Mouse (Mus musculus): Measurements from ENCODE around the gene Trim11. TPM values are rescaled to one million over a fixed set of nuclear protein-coding genes. Genes with fewer than 3 reads are reported as not detected.

Gene Trim11
- polyA plus RNA-seq, 1 experiment, result 3.8 TPM

DNA sequence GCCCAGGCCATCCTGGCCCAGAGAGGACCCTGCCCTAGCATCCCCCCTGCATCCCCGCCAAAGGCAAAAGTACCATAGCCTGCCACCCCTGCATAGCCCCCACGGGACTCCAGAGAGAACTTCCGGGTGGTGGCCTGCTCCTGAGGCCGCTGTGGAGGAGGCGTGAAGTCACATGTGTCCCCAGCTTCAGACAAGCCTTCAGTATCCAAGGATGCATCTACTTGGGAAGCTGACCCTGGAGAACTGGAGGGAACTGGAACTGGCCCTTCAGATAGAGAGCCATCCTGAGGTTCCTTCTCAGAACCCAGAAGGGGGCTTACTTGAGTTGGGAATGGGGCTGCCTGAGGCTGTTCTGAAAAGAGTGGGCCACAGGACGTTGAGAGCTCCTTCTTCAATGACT, 21.9 kb downstream of the Trim11 start:
- no peaks in the 10 kb centered on the region for H3K4me1 ChIP-seq (ENCODE audit: control insufficient read depth, insufficient read depth, insufficient read length, low read length)
- H3K4me3 ChIP-seq (ENCODE audit: insufficient read depth, low read depth, low read length), result no peak overlapping the region
- no peak overlapping the region for H3K27ac ChIP-seq (replicated peaks; ENCODE audit: low read depth, low read length)

GRCm38 (mm10) chr11:59000635-59001034, 22.7 kb downstream of the Trim11 start:
- H3K4me3 ChIP-seq (ENCODE audit: insufficient read depth, low read depth, low read length), result no peak overlapping the region
- H3K27ac ChIP-seq (replicated peaks; ENCODE audit: low read depth, low read length), result no peak overlapping the region
- no peaks in the 10 kb centered on the region for H3K4me1 ChIP-seq (ENCODE audit: control insufficient read depth, insufficient read depth, insufficient read length, low read length)

- H3K4me3 ChIP-seq (ENCODE audit: insufficient read depth, low read depth, low read length), result no peak overlapping the region
- H3K27ac ChIP-seq (replicated peaks; ENCODE audit: low read depth, low read length), result no peak overlapping the region
- H3K4me1 ChIP-seq (ENCODE audit: control insufficient read depth, insufficient read depth, insufficient read length, low read length), result no peaks in the 10 kb centered on the region
Observed at GRCm38 (mm10) chr11:59002327-59003079, 24.6 kb downstream of the Trim11 start.

DNA sequence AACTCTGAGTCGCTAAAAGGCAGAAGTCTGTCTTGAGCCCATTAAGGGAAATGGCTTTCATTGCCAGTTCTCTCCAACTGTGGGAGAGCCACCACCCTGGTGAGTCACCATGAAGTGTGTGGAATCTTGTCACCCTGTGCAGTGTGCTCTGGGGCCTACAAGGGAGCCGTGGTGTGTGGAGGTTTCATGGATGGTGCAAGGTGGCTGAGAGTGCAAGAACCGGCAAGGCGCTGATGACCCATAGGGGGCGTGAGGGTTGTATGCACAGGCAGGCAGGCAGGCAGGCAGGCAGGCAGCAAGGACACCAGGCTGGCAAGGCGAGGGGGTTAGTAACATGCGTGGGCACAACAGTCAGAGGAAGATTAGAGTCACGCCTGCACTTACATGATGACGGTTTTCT, 37.2 kb downstream of the Trim11 start:
- Histone ChIP-seq H3K4me3 (ENCODE audit: insufficient read depth, low read depth, low read length) (no peak overlapping the region), H3K27ac (replicated peaks; ENCODE audit: low read depth, low read length) (no peak overlapping the region), H3K4me1 (ENCODE audit: control insufficient read depth, insufficient read depth, insufficient read length, low read length) (no peaks in the 10 kb centered on the region)

DNA sequence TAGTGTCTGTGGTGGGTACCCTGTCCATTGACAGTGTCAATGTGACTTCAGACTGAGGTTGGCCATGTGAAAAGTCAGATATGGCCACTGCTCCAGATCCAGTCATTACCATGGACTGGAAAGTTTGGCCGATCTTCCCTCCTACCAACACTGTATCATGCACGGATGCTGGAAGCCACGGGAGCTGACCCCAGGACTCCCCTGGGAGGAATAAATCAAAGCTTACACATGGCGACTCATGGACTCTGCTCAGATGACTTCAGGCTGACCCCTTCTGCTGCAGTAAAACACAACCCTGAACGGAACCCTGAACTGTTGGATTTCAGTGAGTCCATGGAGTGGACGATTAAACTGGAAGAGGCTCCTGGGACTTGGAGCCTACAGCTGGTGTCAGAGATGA, 48.5 kb downstream of the Trim11 start:
- no peak overlapping the region for H3K27ac ChIP-seq (replicated peaks; ENCODE audit: low read depth, low read length)
- H3K4me3 ChIP-seq (ENCODE audit: insufficient read depth, low read depth, low read length), result no peak overlapping the region
- H3K4me1 ChIP-seq (ENCODE audit: control insufficient read depth, insufficient read depth, insufficient read length, low read length), result no peaks in the 10 kb centered on the region

DNA sequence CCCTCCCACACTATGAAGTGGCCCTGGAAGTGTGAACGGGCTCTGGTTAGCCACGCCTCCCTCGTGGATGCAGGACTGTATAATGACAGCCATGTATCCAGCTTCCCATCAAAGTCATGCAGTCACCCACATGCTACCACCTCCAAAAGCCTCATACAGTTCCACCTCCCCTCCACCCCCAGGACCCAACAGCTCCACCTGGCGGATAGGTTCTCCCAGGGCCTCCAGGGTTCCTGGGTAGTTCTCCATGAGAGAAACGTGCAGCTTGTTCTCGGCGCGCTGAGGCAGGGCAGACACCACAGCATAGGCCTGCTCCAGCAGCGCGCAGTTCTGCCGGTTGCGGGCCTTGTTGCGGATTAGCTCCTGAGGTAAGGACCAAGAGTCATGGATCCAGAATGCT, 51.1 kb downstream of the Trim11 start:
- no peak overlapping the region for H3K4me3 ChIP-seq (ENCODE audit: insufficient read depth, low read depth, low read length)
- H3K4me1 ChIP-seq (ENCODE audit: control insufficient read depth, insufficient read depth, insufficient read length, low read length), result no peaks in the 10 kb centered on the region

More for the DNA sequence above, 51.1 kb downstream of the Trim11 start:
- H3K27ac ChIP-seq (replicated peaks; ENCODE audit: low read depth, low read length), result no peak overlapping the region

Other genes with a start within 250 kb of the Trim11 start
- not detected in 2 replicates for gene Olfr317, start 238.9 kb upstream of the Trim11 start, polyA plus RNA-seq (2012; ENCODE audit: insufficient read depth, insufficient read length, missing spikeins)
- gene Olfr316, start 225.4 kb upstream of the Trim11 start, polyA plus RNA-seq (2012; ENCODE audit: insufficient read depth, insufficient read length, missing spikeins), result not detected in 2 replicates
- not detected in 2 replicates for gene Olfr315, start 204.9 kb upstream of the Trim11 start, polyA plus RNA-seq (2012; ENCODE audit: insufficient read depth, insufficient read length, missing spikeins)
- not detected in 2 replicates for gene Olfr314, start 195.1 kb upstream of the Trim11 start, polyA plus RNA-seq (2012; ENCODE audit: insufficient read depth, insufficient read length, missing spikeins)
- gene Fam183b, start 176.1 kb upstream of the Trim11 start, polyA plus RNA-seq (2012; ENCODE audit: insufficient read depth, insufficient read length, missing spikeins), result not detected in 2 replicates
- not detected in 2 replicates for gene Olfr313, start 163.1 kb upstream of the Trim11 start, polyA plus RNA-seq (2012; ENCODE audit: insufficient read depth, insufficient read length, missing spikeins)
- not detected in 2 replicates for gene Olfr312, start 148.9 kb upstream of the Trim11 start, polyA plus RNA-seq (2012; ENCODE audit: insufficient read depth, insufficient read length, missing spikeins)
- not detected in 2 replicates for gene Olfr311, start 138.8 kb upstream of the Trim11 start, polyA plus RNA-seq (2012; ENCODE audit: insufficient read depth, insufficient read length, missing spikeins)
- gene Gm12258, start 130.9 kb upstream of the Trim11 start, polyA plus RNA-seq (2012; ENCODE audit: insufficient read depth, insufficient read length, missing spikeins), result 0.44 and 0.96 TPM in 2 replicates
- 2.5 and 4.8 TPM in 2 replicates for gene 2810021J22Rik, start 110.9 kb upstream of the Trim11 start, polyA plus RNA-seq (2012; ENCODE audit: insufficient read depth, insufficient read length, missing spikeins)
- gene Zfp39, start 73.9 kb upstream of the Trim11 start, polyA plus RNA-seq (2012; ENCODE audit: insufficient read depth, insufficient read length, missing spikeins), result 1.8 and 2.0 TPM in 2 replicates
- gene Btnl10, start 60.2 kb upstream of the Trim11 start, polyA plus RNA-seq (2012; ENCODE audit: insufficient read depth, insufficient read length, missing spikeins), result not detected in 2 replicates
- gene Rnf187, start 39.2 kb upstream of the Trim11 start, polyA plus RNA-seq (2012; ENCODE audit: insufficient read depth, insufficient read length, missing spikeins), result 76.4 and 79.9 TPM in 2 replicates
- not detected in 2 replicates for gene Hist3h2ba, start 29.2 kb upstream of the Trim11 start, polyA plus RNA-seq (2012; ENCODE audit: insufficient read depth, insufficient read length, missing spikeins)
- gene Hist3h2a, start 23.4 kb upstream of the Trim11 start, polyA plus RNA-seq (2012; ENCODE audit: insufficient read depth, insufficient read length, missing spikeins), result 8.2 and 12.4 TPM in 2 replicates
- not detected in 2 replicates for gene Trim17, start 23.4 kb upstream of the Trim11 start, polyA plus RNA-seq (2012; ENCODE audit: insufficient read depth, insufficient read length, missing spikeins)
- gene Obscn, start 158.3 kb downstream of the Trim11 start, polyA plus RNA-seq (2012; ENCODE audit: insufficient read depth, insufficient read length, missing spikeins), result 2.4 and 7.2 TPM in 2 replicates
- 9.8 and 10.4 TPM in 2 replicates for gene Iba57, start 185.6 kb downstream of the Trim11 start, polyA plus RNA-seq (2012; ENCODE audit: insufficient read depth, insufficient read length, missing spikeins)
- not detected in 2 replicates for gene Gjc2, start 205.1 kb downstream of the Trim11 start, polyA plus RNA-seq (2012; ENCODE audit: insufficient read depth, insufficient read length, missing spikeins)
- gene Guk1, start 214.1 kb downstream of the Trim11 start, polyA plus RNA-seq (2012; ENCODE audit: insufficient read depth, insufficient read length, missing spikeins), result 89.3 and 122 TPM in 2 replicates
- gene Mrpl55, start 224.4 kb downstream of the Trim11 start, polyA plus RNA-seq (2012; ENCODE audit: insufficient read depth, insufficient read length, missing spikeins), result 118 and 139 TPM in 2 replicates
- gene 2310033P09Rik, start 230.2 kb downstream of the Trim11 start, polyA plus RNA-seq (2012; ENCODE audit: insufficient read depth, insufficient read length, missing spikeins), result 5.6 and 11.0 TPM in 2 replicates

Measured in brown adipose tissue, adult 24 weeks (tissue).